Mouse (Mus musculus) monocyte, adult 2 months (primary cell): ENCODE data around the gene Gm37240.

ENCODE experiments used
- DNase-seq, 2 experiments: peaks; one replicate each; pipeline ENCODE4 v3.0.0; 2022; ENCODE audit warnings: low spot score in 2 of 2, low read depth in 1 of 2

Gene Gm37240

GRCm38 (mm10) chr3:84732016-84732502 is 1155.3 kb downstream of the Gm37240 start:
- no peak for DNase-seq

- no peak for DNase-seq
These were observed 1155.8 kb downstream of the Gm37240 start for GRCm38 (mm10) chr3:84731403-84732015.

- no peak for DNase-seq
These were observed 1156.3 kb downstream of the Gm37240 start for GRCm38 (mm10) chr3:84731003-84731402.

- DNase-seq, result no peak
These were observed 1157.5 kb downstream of the Gm37240 start for GRCm38 (mm10) chr3:84729806-84730205.

GRCm38 (mm10) chr3:84723996-84724395 is 1163.3 kb downstream of the Gm37240 start:
- no peak for DNase-seq

- DNase-seq, result no peak
These were observed 1164.6 kb downstream of the Gm37240 start for GRCm38 (mm10) chr3:84722680-84723079.

GRCm38 (mm10) chr3:84715073-84715768 is 1172.1 kb downstream of the Gm37240 start:
- peak; percentile 45 to 55 for DNase-seq

GRCm38 (mm10) chr3:84712941-84713340 is 1174.4 kb downstream of the Gm37240 start:
- DNase-seq, result no peak

- no peak for DNase-seq
These were observed 1176.6 kb downstream of the Gm37240 start for GRCm38 (mm10) chr3:84710723-84711122.

- no peak for DNase-seq
These were observed 1177.4 kb downstream of the Gm37240 start for GRCm38 (mm10) chr3:84709967-84710366.

GRCm38 (mm10) chr3:84709100-84709499 is 1178.2 kb downstream of the Gm37240 start:
- DNase-seq, result no peak

- no peak for DNase-seq
These were observed 1178.8 kb downstream of the Gm37240 start for GRCm38 (mm10) chr3:84708469-84708868.

GRCm38 (mm10) chr3:84705224-84705623 is 1182.1 kb downstream of the Gm37240 start:
- no peak for DNase-seq

GRCm38 (mm10) chr3:84703083-84703810 is 1184.1 kb downstream of the Gm37240 start:
- DNase-seq, result no peak

- no peak for DNase-seq
These were observed 1185.4 kb downstream of the Gm37240 start for GRCm38 (mm10) chr3:84701964-84702363.

GRCm38 (mm10) chr3:84701509-84701908 is 1185.8 kb downstream of the Gm37240 start:
- DNase-seq, result no peak

GRCm38 (mm10) chr3:84696428-84696917 is 1190.8 kb downstream of the Gm37240 start:
- DNase-seq, result no peak

- DNase-seq, result no peak
These were observed 1191.4 kb downstream of the Gm37240 start for GRCm38 (mm10) chr3:84695867-84696361.

- DNase-seq, result no peak
These were observed 1191.9 kb downstream of the Gm37240 start for GRCm38 (mm10) chr3:84695418-84695817.

- no peak for DNase-seq
These were observed 1193.4 kb downstream of the Gm37240 start for GRCm38 (mm10) chr3:84693886-84694285.

- DNase-seq, result no peak
These were observed 1194.6 kb downstream of the Gm37240 start for GRCm38 (mm10) chr3:84692647-84693199.
